Mouse (Mus musculus) lung, adult 2 months (tissue): ENCODE measurements around the gene Zp1. TPM values are rescaled to one million over a fixed set of nuclear protein-coding genes. Genes with fewer than 3 reads are reported as not detected.

ENCODE experiments used
- DNase-seq: peaks from one replicate; pipeline ENCODE4 v3.0.0; 2022
- H3K4me1 ChIP-seq: fragments of 200-500 bp; 2 replicates; pipeline ENCODE4 v1.6.1; 2011; ENCODE audit warnings: low read length; ENCODE audit not compliant: control insufficient read depth, insufficient read depth
- H3K4me3 ChIP-seq: fragments of 200-500 bp; replicated peaks from 2 replicates; pipeline ENCODE3; 2011; ENCODE audit warnings: low read depth, mild to moderate bottlenecking, control low read depth, low read length; ENCODE audit errors: extremely low read depth
- CTCF ChIP-seq: fragments of 200-500 bp; IDR thresholded peaks from 2 replicates; pipeline ENCODE4 v1.5.1; 2011; ENCODE audit warnings: mild to moderate bottlenecking, low read length, control low read depth; ENCODE audit not compliant: insufficient read depth
- POLR2A ChIP-seq: fragments of 200-500 bp; IDR thresholded peaks from 2 replicates; pipeline ENCODE4 v1.6.1; 2011; ENCODE audit warnings: low read depth, mild to moderate bottlenecking, control low read depth, low read length, borderline replicate concordance; ENCODE audit errors: extremely low read depth
- WGBS: fragments of 180-500 bp; shearing (Covaris S2); methylation state at CpG from one replicate; pipeline ENCODE4 v1.1.7; 2018; 5-methylcytosine and 5-hydroxymethylcytosine counted together
- polyA plus RNA-seq: library from polyadenylated mRNA; depleted of rRNA; stranded (reverse); fragments of >200 nt; gene quantifications from 2 replicates; pipeline ENCODE4 v1.2.3, GENCODE M21; 2012

Zp1 gene
- polyA plus RNA-seq, 1 experiment, result 0.21 TPM

GRCm38 (mm10) chr19:10892201-10892600 lies 28.2 kb downstream of the Zp1 start:
- DNase-seq, result no peak
- WGBS, result 58% methylated on average over 3 of the region's 3 CpGs
- H3K4me3 ChIP-seq, result no peak overlapping the region
- TF ChIP-seq CTCF, result no peak
- no peak for TF ChIP-seq POLR2A
- peaks cover 7% of the 10 kb centered on the region; the same call in 1 of the 2 replicates for H3K4me1 ChIP-seq

DNA sequence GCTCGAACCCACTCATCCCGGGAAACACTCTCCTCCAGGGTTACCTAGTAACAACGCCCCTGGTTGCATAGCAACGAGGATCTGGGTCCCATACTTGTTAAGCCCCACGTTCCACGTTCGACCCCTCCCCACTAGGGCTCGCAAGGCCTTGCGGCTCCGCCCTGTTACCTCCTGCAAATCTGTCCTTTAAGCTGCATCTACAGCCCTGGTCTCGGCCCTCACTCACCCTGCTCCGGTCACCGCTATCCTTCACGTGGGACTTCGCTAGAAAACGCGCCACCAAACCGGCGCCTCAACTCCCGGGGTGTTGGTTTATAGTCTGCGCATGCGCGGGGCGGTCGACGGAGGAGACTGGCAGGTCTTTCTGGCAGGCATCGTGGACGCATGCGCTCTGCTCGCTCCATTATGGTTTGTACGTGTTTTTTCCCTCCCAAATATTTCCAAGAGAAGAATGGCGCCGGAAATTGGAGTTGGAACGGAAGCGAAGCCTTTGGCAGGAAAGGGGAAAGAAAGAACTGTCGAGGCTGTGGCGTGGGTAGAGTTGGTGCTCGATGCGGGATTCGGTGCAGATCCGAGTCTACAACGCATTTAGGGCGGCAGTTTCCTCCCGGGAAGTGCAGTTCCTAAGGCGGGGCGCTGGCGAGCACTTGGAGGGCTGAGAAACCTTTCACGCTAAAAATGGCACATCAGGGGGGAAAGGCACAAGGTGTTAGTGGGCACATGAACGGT lies 38.8 kb downstream of the Zp1 start, which contains the start of gene Tmem109:
Tmem109 (minus strand) TSS at position 576 of the 729 bp plus-strand sequence.
- peak; percentile 89 for DNase-seq
- peaks cover 9% of the 10 kb centered on the region for H3K4me1 ChIP-seq
- H3K4me3 ChIP-seq, result peak within 1 kb of the TSS; percentile 80
- TF ChIP-seq CTCF (no peak), POLR2A (peak; percentile 35; the same call in 1 of the 2 replicates)
- WGBS, result under 1% methylated on average over 49 of the region's 49 CpGs

GRCm38 (mm10) chr19:10880975-10881425 lies 39.4 kb downstream of the Zp1 start:
- no peak for DNase-seq
- peaks cover 9% of the 10 kb centered on the region for H3K4me1 ChIP-seq
- H3K4me3 ChIP-seq, result peak overlapping the region; percentile 80
- 0% methylated on average over 14 of the region's 14 CpGs for WGBS
- TF ChIP-seq POLR2A (no peak), CTCF (no peak)

DNA sequence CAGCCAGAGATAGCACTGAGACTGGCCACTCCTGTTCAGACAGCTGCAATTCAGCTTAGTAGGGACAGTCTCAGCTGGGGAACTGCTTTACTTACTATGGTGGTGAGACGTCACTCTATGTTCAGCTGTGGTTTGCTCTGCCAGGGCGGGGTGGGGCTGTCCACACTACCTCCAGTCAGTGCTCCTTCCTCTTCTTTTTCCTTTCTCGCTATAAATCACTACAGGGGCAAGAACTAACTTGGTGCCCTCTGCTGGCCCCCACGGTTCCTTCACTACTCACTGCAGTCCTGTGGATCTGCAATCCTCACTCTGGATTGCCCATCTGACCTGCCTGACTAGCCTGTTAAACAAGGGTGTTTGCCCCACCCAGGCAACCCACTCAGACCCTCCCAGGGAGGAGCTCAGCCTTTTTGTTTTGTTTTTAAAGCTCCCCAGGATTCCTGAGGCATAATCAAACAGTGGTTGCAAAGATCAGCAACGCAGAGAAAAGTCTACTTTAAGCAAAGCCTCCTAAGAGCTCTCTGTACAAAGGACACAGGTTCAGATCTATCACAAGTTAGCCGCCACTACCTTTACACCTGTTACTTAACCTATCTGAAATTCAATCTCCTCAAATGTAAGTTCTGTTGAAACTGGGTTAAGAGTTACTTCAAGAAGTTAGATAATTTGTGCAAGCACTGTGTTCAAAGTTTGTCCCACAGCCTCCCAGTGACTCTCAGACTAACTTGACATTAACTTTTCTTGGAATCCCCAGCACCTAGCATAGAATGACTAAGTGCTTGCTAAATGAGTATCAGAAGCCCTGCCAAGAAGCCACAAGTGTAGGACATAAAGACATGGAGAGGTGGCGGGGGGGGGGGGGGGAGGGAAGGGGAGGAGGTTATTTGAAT lies 40.1 kb downstream of the Zp1 start:
- peak overlapping the region; percentile 4 for H3K4me3 ChIP-seq
- peak; percentile 60 for DNase-seq
- 14% methylated on average over 7 of the region's 7 CpGs for WGBS

GRCm38 (mm10) chr19:10878201-10878837 lies 42.1 kb downstream of the Zp1 start:
- 69% methylated on average over 7 of the region's 7 CpGs for WGBS
- TF ChIP-seq CTCF (no peak), POLR2A (no peak)
- Histone ChIP-seq H3K4me1 (peaks cover 9% of the 10 kb centered on the region), H3K4me3 (no peak overlapping the region)
- DNase-seq, result no peak

More for the DNA sequence above, 40.1 kb downstream of the Zp1 start:
- no peak for TF ChIP-seq POLR2A
- peak; percentile 39 for TF ChIP-seq CTCF
- H3K4me1 ChIP-seq, result peaks cover 9% of the 10 kb centered on the region

DNA sequence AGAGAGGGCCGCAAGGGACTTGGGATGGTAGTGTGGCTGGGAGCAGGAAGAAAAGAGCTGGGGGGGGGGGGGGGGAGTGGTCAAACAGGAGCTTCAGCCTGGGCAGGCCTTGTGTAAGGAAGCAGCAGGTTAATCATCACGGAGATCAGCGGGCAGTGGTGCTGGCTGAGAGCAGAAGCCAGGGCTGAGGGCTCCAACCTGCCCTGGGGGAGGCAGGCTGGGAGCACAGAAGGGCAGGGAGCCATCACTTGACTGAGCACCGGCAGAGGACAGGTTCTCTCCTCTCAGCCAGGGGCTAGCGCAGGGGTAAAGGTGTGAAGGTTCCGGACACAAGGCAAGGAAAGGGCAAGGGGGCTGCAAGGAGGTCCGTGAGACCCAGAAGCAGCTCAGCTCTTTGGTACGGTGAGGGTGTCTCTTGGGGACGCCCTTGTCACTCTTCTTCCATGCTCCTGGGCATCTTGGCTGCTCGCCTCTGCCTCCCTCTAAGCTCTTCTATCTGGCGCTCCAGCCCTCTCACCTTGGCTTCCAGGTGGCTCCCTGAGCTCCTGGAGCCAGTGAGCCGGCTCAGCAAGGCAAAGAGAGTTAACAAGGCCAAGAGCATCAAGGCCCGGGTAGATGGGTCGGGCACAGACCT lies 49.0 kb downstream of the Zp1 start:
- Histone ChIP-seq H3K4me1 (peaks cover 5% of the 10 kb centered on the region; the same call in 1 of the 2 replicates), H3K4me3 (no peak overlapping the region)
- DNase-seq, result no peak
- 74% methylated on average over 14 of the region's 14 CpGs for WGBS
- no peak for TF ChIP-seq CTCF
- TF ChIP-seq POLR2A, result no peak

DNA sequence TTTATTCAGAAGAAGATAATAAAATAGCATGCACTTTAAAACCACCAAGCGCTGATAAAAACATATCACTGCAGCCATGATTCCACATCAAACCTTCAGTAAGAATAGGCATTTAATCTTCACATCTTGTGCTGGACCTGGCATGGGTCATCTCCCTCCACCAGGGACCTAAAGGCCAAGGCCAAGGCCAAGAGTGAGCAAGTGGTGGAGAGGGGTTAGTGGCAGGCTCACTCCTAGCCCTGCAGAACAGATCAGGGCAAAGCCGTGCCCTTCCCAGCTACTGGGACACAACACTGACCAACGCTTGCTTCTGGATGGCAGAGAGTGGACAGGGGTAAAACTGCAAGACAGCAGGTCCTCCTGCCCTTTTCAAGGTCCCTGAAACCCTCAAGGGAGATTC lies 49.8 kb downstream of the Zp1 start:
- DNase-seq, result no peak
- H3K4me1 ChIP-seq, result peaks cover 5% of the 10 kb centered on the region; the same call in 1 of the 2 replicates
- H3K4me3 ChIP-seq, result no peak overlapping the region
- 89% methylated on average over 3 of the region's 3 CpGs for WGBS
- TF ChIP-seq CTCF, result no peak

GRCm38 (mm10) chr19:10869886-10870527 lies 50.4 kb downstream of the Zp1 start, which contains the start of gene Tmem132a:
Tmem132a (minus strand) TSS chr19:10869940.
- WGBS, result 6% methylated on average over 8 of the region's 8 CpGs
- peak; percentile 31 for DNase-seq

More at GRCm38 (mm10) chr19:10869886-10870527, 50.4 kb downstream of the Zp1 start, which contains the start of gene Tmem132a:
- H3K4me1 ChIP-seq, result peaks cover 5% of the 10 kb centered on the region; the same call in 1 of the 2 replicates
- no peak for TF ChIP-seq POLR2A
- TF ChIP-seq CTCF, result no peak
- peak within 1 kb of the TSS; percentile 72 for H3K4me3 ChIP-seq
